Mouse (Mus musculus) megakaryocyte, embryonic 14.5 days (primary cell): ENCODE measurements around the gene Cdc42bpb.

ENCODE experiments used
- FLI1 ChIP-seq: IDR thresholded peaks from 2 replicates; pipeline ENCODE4 v1.6.1; 2012; ENCODE audit warnings: low read length, inconsistent platforms, mixed read lengths
- GATA1 ChIP-seq: IDR thresholded peaks from 3 replicates; pipeline ENCODE4 v1.6.1; 2012; ENCODE audit warnings: mixed read lengths, low read length, inconsistent platforms, borderline replicate concordance

GRCm38 (mm10) chr12:111243733-111244132, 133.8 kb downstream of the Cdc42bpb start:
- no peak for TF ChIP-seq GATA1
- no peak for TF ChIP-seq FLI1
